Mouse (Mus musculus) forebrain, embryonic 15.5 days (tissue): ENCODE measurements at regions not wholly inside any gene's neighbourhood (a gene's known extent, or its start where the extent isn't known, plus 50 kb on each side); places are given as distances from the start of the nearest gene placed in this dataset.

Experiments used
- ATAC-seq: fragments of 200-750 bp; cut with Nextera tagmentation; replicated peaks from 2 replicates; pipeline ENCODE4 v1.8.0; 2017; ENCODE audit warnings: mild to moderate bottlenecking, moderate TSS enrichment, moderate library complexity
- H3K27ac ChIP-seq: fragments of 300-500 bp; sonication (generic); replicated peaks from 2 replicates; pipeline ENCODE4 v1.5.1; 2015; ENCODE audit warnings: mild to moderate bottlenecking, inconsistent platforms
- H3K27me3 ChIP-seq: fragments of 300-500 bp; sonication (generic); 2 replicates; pipeline ENCODE4 v1.6.1; 2015; ENCODE audit warnings: inconsistent platforms
- H3K36me3 ChIP-seq: fragments of 300-500 bp; sonication (generic); 2 replicates; pipeline ENCODE4 v1.6.1; 2015; ENCODE audit warnings: mild to moderate bottlenecking, inconsistent platforms
- H3K4me1 ChIP-seq: fragments of 300-500 bp; sonication (generic); 2 replicates; pipeline ENCODE4 v1.6.1; 2015; ENCODE audit warnings: inconsistent platforms
- H3K4me2 ChIP-seq: fragments of 300-500 bp; sonication (generic); replicated peaks from 2 replicates; pipeline ENCODE4 v1.6.1; 2015; ENCODE audit warnings: mild to moderate bottlenecking, inconsistent platforms
- H3K4me3 ChIP-seq: fragments of 300-500 bp; sonication (generic); 2 replicates; pipeline ENCODE4 v1.5.1; 2015; ENCODE audit warnings: mild to moderate bottlenecking, inconsistent platforms
- H3K9ac ChIP-seq: fragments of 300-500 bp; sonication (generic); replicated peaks from 2 replicates; pipeline ENCODE4 v1.6.1; 2015; ENCODE audit warnings: mild to moderate bottlenecking, inconsistent platforms
- H3K9me3 ChIP-seq: fragments of 300-500 bp; sonication (generic); 2 replicates; pipeline ENCODE4 v1.6.1; 2016; ENCODE audit warnings: inconsistent platforms
- WGBS: fragments of 180-500 bp; shearing (Covaris S2); methylation state at CpG from one replicate; pipeline ENCODE4 v1.1.7; 2015; ENCODE audit warnings: mixed read lengths; 5-methylcytosine and 5-hydroxymethylcytosine counted together

DNA sequence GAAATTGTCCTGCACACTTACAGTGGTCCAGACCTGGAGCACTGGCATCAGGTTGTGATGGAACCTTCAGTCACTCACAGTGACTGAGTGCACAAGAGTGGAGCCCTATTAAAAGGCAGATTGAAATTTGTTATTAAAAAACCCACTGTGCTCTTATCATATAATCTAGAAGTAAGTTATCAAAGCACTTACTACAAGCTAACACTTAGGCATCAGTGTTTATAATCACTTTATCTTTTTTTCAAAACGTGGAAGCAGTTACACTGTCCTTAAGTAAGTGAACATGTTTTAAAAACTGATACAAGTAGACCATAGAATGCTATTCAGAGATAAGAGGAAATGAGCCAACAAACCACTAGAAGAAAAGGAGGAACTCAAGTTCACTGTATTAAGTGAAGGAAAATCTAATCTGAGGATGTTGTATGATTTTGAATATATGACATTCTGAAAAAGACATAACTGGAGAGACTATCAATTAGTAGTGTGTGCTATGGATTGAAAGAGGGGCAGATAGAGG, 68.3 kb upstream of the Gm4737 start:
- 50% methylated on average over 1 of the region's 1 CpGs for WGBS
- Histone ChIP-seq H3K4me3 (no peak overlapping the region), H3K36me3 (no peaks in the 10 kb centered on the region), H3K27me3 (no peaks in the 10 kb centered on the region), H3K4me2 (no peak overlapping the region), H3K27ac (no peak overlapping the region), H3K9me3 (no peaks in the 10 kb centered on the region), H3K4me1 (no peaks in the 10 kb centered on the region), H3K9ac (no peak overlapping the region)
- ATAC-seq = no peak

DNA sequence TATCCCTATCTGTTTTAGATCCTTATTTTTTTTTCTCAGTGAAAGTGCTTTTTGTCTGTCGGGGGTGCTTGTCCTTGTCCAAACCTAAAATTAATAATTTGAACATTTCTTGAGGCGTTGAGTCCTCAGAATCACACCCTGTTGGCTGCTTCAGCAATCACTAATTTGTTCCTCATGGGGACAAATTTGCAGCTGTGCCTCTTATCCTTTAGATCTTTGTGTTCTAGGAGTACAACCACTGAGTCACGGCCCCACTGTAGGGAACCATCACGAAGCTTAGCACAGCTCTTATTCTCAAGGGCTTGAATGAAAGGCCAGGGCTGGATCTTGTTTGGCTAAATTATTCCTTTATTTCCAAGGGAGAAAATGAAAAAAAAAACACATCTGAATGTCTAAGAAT, 57.6 kb upstream of the Gm4737 start:
- H3K9me3 ChIP-seq = no peaks in the 10 kb centered on the region
- no peaks in the 10 kb centered on the region for H3K36me3 ChIP-seq
- no peak overlapping the region for H3K4me2 ChIP-seq
- H3K4me3 ChIP-seq = no peak overlapping the region
- no peaks in the 10 kb centered on the region for H3K27me3 ChIP-seq
- H3K9ac ChIP-seq = no peak overlapping the region
- no peak overlapping the region for H3K27ac ChIP-seq
- no peaks in the 10 kb centered on the region for H3K4me1 ChIP-seq
- 71% methylated on average over 4 of the region's 4 CpGs for WGBS
- ATAC-seq = no peak

DNA sequence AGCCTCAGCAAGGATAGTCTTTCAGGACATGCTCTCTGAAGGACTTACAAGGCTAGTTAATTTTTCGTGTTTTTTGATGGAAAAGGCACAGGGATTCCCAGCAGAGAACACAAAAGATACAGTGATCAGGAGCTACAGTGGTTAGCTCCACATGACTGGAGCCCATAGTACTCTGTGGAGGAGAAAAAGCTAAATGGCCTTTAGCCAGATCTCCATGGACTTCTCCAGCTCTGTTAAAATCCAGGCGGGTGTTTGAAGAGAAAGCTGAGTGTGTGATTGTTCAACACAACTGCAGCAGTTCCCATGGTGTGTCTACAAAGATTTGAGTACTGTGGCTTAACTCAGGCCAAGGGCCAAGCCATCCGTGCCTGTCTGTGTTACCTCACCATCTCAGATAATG, 57.0 kb upstream of the Gm4737 start:
- Histone ChIP-seq H3K4me2 (no peak overlapping the region), H3K27ac (no peak overlapping the region), H3K9ac (no peak overlapping the region), H3K4me1 (no peaks in the 10 kb centered on the region), H3K9me3 (no peaks in the 10 kb centered on the region), H3K36me3 (no peaks in the 10 kb centered on the region), H3K27me3 (no peaks in the 10 kb centered on the region), H3K4me3 (no peak overlapping the region)
- no peak for ATAC-seq
- 62% methylated on average over 3 of the region's 3 CpGs for WGBS

DNA sequence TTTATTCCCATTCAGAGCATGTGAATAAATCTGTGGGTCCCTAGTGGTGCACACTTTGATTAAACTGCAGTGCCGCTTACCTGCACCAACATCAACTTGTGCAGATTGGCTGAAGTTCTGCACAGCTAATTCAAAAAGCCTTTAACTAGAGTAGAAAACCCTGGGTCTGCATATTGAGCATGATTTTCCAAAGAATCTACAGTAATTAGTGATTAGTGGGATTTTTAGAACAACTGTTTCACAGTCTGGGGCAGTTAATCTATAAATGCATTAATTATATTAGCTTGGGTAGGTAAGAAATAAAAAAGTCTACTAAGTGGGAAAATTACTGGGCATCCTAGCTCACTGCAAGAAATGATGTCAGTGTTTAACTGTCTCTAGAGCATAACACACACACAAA, 50.2 kb upstream of the Gm4737 start:
- Histone ChIP-seq H3K4me1 (no peaks in the 10 kb centered on the region), H3K4me3 (no peak overlapping the region), H3K9me3 (no peaks in the 10 kb centered on the region), H3K4me2 (no peak overlapping the region), H3K36me3 (no peaks in the 10 kb centered on the region), H3K27ac (no peak overlapping the region), H3K9ac (no peak overlapping the region), H3K27me3 (no peaks in the 10 kb centered on the region)
- ATAC-seq = peak; percentile 64
- 51% methylated on average over 1 of the region's 1 CpGs for WGBS
